Mouse (Mus musculus): ENCODE results near the gene Tor1b.

Tor1b gene

DNA sequence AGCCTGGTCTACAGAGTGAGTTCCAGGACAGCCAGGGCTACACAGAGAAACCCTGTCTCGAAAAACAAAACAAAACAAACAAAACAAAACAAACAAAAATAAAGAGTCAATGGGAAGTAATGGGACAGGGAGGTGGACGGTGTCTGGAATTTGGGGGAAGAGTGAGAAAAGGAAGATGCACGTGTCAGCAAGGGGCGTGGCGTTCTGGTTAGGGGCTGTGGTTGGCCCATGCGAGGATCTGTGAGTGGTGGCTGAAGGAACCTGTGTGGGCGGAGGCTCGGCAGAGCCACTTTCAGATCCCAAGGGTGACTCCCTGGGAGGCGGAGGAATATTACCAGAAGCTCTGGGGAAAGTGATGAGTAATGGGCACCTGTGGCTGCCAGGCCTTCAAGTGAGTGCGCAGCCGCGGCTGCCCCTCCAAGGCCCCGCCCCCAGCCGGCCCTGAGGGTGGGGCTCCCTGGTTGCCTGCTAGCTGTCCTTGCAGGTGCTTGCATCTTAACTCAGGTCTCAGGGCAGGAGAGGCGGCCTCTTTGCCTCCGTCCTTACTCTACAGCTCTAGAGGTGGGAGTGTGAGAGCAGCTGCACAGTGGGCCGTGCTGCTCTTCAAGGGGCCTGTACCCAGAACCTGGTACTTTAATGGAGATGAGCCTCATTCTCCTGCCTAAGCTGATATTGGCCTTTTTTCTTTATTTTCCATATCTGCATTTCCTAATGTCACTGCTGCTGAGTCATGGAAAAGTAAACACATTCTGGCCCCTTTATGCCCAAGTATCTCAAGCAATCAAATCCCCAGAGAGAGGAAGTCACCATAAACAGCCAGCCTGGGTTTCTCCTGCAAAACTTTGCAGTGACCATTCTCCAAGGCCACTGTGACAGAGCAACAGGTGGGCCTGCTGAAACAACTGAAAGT is 32.6 kb downstream of the Tor1b start:
- DNase-seq (ENCODE audit: low read depth, low spot score): no peak

DNA sequence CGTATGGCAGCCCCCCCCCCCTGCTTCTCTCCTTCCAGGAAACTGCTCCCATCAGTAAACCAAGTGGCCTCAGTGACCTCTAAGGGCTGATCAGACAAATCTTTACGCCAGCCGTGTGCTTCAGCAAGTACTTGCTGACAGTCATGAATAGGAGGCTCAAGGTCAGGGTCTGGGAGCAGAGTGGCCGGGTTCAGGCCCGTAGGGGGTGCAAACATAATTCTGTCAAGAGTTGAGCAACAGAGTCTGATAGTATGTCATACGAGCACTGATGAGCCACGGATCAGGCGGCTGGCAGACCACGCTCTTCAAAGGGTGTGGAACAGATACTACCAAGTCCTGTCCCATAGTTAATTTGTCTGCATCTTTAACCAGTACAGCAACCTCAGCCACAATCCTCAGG is 37.5 kb downstream of the Tor1b start:
- no peak for DNase-seq (ENCODE audit: low read depth, low spot score)

DNA sequence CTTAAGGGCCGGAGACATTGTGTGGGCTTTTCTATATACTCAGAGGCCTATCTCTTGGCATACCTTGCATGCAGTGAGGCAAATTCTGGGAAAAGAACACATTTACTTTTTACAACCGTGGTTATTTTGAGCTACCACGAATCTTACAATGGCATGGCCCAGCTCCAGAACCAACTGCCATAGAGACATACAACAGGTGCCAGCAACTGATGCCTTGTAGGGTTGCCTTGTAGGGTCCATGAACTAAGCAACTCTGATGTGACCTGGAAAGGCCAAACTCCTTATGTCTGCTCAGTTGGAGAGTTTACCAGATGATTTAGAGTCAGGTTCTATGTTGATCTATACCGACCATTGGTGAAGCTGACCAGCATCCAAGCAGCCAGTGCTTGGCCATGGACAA is 42.1 kb downstream of the Tor1b start:
- DNase-seq (ENCODE audit: low read depth, low spot score): no peak

DNA sequence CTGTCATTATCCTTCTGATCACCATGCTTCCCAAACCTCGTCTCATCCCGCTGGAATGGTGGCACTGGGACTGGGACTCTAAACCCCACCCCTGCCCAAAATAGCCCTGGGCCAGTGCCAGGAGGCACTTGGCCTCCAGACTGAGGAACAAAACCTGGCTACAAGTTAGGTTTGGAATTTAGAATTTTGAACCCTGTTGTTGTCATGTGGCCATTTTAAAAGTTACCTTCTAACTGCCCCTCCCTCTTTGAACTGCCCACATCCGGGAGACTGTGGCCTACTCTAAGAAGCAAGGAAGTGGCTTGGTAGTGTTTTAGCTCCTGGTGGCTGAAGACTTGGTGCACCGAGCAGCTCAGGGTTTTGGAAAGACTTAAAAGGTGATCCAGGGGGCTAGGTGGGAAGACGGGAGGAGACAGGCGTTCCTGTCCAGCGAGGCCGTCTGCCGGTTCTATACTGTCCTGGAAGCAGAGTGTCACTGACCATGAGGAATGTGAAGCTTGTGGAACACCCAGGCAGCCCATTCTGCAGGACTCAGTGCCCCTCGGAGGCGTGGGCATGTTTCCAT is 42.8 kb downstream of the Tor1b start:
- DNase-seq (ENCODE audit: low read depth, low spot score): no peak

DNA sequence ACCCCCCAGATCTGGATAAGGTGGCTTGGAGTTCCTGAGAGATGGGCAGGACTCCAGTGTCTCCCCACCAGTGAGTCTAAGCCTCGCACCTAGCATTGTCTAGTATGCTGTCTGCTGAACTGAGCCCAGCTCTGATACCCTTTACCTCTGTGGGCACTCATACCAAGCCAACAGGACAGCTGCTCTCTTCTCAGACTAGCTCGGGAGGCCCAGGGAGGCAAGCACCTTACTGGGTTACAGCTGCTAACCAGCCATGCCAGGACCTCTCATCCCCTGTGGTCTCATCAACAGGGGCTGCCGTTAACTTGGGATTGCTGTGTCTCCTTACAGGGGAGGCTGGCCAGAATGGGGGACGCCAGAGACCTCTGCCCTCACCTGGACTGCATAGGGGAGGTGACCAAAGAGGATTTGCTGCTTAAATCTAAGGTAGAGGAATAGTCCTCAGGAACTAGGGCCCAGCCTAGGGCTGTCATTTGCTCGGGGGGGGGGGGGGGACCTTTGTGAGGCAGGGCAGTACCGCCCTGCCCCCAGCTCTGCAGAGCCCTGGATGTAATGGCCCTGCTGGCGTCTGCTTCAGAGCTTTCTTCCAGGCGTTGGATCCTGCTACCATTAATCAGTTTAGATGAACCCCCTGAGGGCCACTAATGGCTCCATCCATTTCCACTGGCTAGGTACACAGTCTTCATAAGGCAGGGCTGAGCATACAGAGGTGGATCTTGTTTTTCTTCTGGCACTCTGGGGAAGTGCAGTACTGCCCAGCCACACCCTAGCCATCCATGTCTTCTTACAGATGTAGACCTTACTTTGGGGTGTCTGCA is 45.9 kb downstream of the Tor1b start:
- no peak for DNase-seq (ENCODE audit: low read depth, low spot score)

DNA sequence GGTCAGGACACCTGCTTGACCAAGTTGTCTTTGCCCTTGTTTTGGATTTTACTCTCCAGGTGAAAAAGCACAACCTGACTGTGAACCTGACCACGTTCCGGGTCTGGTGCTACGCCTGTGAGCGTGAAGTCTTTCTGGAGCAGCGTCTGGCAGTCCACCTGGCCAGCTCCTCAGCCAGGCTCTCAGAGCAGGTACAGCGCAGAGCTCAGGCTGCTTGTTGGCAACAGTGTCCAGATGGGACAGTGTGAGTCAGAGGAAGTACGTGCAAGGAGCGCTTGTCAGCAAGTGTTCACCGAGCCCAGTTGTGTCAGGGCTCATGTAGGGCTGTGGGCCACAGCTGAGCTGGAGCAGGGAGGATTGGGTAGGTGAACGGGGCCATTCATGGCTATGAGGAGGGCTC is 50.1 kb downstream of the Tor1b start:
- no peak for DNase-seq (ENCODE audit: low read depth, low spot score)

DNA sequence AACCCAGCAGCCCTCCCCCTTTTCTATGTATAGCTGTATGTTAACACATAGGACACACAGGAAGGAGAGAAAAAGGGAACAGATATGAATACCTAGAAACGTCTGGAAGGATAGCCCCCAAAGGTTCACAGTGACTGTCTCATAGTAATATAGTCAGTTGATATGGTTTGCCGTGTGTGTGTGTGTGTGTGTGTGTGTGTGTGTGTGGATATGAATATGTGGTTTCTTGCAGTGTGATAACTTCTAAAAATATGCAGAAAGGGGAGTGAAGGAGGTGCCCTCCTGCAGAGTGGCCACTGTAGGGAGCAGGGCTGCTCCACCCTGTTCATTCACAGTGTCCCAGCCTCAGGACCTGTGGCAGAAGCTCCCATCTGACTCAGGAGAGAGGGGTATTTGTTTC is 52.7 kb downstream of the Tor1b start:
- no peak for DNase-seq (ENCODE audit: low read depth, low spot score)

DNA sequence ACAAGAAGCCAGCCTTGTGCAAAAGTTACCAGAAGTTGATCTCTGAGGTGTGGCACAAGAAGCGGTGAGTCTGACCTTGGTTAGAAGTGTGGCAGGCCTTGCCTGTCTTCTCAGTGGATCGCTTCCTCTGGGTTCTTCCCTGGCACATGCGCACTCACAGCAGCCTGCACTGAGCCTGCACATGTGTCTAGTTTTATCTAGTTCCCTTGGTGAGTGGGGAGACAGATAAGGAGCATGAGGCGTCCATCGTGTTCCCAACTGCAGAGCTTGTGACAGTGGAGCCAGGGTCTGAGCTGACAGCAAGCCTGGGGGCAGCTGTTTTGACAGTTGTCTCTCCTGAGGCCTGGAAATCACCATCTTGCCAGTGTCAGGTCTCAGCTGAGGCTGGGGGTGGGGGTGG is 53.7 kb downstream of the Tor1b start:
- DNase-seq (ENCODE audit: low read depth, low spot score): no peak

DNA sequence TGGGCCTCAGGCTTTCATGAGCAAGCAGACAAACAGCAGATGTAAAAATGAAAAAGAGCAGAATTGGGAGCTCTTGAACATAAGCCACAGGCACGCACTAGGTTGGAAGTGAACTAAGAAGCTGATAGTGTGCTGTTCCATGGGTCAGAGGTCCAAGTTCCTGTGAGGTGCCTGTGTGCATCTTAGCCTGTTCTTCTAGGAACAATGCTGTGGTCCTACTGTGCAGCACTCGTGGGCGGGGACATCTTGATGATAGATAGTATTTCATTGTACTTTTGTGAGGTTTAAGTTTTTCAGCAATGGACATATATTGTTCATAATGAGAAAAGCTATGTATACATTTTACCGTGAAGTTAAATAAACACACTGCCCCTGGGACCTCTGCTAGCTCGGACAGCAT is 54.4 kb downstream of the Tor1b start:
- no peak for DNase-seq (ENCODE audit: low read depth, low spot score)

All from telencephalon, adult 2 months (tissue).